Mouse (Mus musculus): ENCODE measurements at regions not wholly inside any gene's neighbourhood (a gene's known extent, or its start where the extent isn't known, plus 50 kb on each side); places are given as distances from the start of the nearest gene placed in this dataset.

DNA sequence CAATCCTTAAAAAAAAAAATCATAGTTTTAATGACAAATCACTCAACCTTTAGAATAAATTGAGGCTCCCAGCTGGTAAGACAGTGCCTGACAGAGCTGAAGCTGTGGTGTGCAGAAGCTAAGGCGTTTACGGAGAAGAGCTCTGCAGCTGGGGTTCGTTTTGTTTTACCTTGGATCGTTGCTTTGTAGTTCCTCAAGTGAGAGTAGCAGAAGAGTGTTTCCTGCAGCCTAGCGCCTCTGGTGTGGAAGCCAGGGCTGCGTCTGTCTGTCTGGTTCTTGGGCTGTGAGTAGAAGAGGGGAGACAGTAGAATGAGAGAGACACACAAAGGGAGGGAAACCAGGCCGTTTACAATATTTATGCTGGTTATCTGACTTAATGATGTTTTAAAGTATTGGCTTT, 296.8 kb downstream of the Irs2 start:
- DNase-seq = no peak

DNA sequence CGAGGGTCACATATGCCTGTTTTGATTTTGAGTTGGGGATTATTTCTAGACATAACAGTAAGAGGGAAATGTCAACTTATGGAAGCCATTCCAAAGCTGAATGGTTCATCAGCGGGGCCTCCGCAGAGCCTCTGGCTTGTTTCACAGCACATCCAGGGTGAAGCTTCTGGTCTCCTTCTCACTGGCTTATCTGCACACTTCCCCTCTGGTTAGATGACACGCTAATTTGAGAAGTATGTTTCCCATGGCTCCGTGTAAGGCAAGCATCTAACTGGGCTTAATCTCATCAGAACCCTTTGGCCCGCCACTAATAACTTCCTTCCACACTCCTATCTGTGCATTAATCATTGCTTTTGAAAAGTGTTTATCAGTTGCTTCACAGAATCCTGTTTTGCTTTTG, 299.7 kb downstream of the Irs2 start:
- no peak for DNase-seq

DNA sequence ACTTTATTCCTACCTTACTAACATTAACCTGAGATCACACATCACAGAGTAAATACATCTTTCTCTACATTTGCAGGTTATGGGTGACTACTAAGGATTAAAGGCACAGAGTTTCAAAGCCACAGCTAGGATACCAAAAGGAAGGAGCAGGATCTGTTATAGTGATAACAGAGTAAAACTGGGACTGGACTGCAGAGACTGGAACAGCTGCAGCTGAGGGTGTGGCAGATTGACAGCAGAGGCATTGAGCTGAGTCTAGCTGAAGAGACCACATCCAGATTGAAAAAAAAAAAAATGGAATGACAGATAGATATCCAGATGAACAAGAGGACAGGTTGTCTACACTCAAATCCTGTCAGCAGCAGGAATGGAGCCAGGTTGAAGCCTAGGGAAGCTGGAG, 301.1 kb downstream of the Irs2 start:
- DNase-seq = no peak

DNA sequence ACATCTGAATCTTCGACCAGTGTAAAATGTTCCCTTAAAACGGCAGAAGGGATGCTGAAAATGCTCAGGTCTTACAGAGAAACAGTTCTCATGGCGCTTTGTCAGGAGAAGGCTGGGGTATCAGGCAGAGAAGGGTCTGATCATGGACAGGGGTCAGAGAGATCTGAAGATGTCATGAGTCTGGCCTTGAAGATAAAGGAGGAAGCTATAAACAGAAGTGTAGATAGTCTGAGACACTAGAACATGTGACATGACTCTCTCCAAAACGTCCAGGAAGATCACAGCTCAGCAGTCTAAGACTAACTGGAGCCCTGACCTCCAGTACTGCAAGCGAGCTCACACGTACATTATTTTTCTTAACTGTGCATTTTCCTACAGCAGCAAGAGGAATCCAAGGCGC, 302.3 kb downstream of the Irs2 start:
- no peak for DNase-seq

DNA sequence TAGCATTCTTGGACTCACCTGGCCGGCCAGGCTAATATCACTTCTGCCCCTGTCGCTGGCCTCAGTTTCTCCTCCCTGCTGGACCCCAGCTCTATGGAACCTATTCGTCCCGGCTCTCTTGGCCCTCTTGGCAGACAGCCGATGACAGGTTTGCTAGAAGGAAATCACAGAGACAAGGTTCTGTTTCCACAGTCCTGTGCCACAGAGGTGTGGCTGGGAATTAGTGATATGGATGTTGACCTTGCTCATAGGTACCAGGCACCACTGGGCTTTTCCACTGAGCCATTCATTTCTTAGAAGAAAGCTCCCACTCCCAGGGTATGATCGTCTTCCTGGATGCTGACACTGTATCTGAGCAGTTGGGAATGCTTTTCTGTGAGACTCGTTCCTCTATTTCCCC, 305.5 kb downstream of the Irs2 start:
- no peak for DNase-seq

DNA sequence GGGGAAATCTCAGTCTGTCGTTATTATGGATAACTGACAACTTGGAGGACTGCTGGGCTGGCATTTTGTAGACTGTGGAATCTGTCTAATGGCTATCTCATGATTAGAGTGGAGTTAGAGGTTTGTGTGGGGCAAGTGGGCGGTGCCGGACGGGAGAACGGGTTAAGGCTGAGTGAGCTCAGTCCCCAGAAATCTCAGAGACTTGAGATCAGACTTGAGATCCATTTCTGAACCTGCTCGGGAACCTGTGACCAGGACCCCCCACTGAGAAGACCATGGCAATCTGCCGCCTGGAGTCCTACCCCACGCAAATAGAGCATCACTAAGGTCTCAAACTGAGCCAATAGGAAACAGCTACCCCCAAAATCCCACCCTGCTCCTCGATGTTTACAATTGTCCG, 306.0 kb downstream of the Irs2 start:
- no peak for DNase-seq

DNA sequence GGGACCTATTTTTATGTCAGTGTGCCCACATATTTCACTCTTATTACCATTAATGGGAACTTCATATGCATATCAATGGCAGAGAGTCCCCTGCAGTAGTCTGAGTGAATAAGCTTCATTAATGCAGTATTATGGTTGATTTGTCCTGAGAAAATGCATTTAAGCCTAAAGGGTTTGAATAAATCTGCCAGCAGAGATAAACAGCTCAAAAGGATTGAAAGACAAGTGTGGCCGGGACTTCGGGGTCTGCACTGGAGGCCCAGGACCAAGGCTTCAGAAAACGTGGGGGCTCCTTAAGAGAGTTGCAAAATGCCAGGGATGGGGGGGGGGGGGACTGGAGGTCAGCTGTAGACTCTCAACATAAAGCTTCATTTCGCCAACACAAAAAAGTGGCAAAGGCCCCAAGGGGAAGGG, 306.6 kb downstream of the Irs2 start:
- DNase-seq = no peak

DNA sequence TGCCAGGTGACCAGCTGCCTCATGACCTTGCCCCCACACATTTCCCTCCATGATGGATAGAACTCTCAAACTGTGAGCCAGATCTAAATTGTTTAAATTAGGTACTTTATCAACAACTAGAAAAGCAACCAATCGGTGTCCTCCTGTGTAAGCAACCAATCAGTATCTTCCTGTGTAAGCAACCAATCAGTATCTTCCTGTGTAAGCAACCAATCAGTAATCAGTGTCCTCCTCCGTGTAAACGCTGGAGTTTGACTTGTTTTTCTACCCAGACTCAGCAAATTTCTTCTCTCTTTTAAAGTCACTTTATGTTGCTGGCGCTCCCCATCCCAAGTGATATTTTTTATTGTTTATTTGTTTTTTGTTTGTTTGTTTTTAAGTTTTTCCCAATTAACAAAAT, 307.0 kb downstream of the Irs2 start:
- DNase-seq = no peak

DNA sequence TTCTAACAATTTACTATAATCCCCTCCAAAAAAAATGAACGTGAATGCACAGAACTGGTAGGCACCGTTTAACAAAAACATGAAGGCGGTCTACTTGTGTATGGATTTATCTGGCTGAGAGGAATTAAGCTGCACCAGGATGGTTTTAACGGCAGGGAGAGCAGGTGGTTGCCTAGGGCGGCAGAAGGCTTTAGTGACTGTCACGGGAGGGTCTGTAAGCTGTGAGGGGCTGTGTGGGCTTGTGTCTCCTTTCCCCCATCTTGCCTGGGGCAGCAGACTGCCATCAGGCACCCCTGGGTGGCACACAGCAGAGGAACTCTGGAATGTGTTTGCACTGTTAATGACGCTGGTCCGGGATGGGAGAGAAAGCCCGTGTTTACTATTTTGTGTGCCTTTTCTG, 308.6 kb downstream of the Irs2 start:
- no peak for DNase-seq

DNA sequence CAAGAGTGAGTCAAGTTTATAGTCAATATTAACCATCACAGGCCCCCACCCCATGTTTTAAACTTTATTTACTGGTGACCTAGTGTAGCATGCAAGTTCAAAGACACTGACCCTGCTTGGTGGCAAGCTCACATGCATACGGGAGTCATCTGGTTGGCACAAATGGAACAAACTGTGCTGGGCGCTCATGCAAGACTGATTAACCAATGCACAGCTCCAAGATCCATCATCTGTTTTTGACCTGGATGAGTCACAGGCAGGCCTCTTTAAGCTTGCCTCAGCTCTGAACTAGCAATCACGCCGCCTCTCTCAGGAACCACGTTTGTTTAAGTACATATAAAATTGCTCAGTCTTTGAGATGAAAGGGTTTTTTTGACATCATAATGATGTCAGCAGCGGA, 313.1 kb downstream of the Irs2 start:
- DNase-seq = no peak

DNA sequence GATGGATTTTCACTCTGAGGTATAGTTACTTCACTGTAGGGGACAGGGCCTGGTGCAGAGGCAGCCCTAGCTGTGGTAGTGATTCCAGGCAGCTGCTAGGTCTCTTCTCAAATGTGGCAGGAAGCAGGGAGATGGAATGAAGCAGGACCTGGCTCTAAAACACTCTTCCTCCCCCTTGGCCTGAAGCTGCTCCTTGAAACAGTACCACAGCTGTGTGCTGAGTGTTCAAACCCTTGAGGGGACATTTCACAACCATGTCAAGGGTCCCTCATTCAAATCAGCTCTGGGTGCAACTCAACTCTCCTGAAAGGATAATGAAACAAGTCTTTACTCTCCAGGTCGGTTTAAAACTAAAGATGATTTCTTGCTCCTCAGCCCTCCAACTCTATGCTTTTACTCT, 317.6 kb downstream of the Irs2 start:
- DNase-seq = no peak

DNA sequence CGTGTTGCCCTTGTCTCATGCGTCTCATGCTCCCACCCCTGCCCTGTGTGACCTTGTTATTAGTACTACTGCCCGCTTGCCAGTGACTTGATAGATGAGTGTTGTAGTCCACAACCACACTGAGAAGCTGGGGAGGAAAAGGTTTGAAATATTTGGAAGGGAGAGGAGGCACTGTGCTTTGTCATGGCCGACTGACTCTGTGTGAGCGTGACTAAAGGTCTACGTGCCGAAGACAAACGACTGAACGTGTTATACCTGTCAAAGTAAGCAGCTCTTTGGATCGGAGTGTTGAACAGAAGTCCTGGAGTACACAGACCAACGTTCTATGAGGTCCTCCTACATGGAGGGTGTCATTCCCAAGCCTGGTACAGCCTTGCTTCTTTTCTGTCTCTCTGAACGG, 318.4 kb downstream of the Irs2 start:
- DNase-seq = no peak

DNA sequence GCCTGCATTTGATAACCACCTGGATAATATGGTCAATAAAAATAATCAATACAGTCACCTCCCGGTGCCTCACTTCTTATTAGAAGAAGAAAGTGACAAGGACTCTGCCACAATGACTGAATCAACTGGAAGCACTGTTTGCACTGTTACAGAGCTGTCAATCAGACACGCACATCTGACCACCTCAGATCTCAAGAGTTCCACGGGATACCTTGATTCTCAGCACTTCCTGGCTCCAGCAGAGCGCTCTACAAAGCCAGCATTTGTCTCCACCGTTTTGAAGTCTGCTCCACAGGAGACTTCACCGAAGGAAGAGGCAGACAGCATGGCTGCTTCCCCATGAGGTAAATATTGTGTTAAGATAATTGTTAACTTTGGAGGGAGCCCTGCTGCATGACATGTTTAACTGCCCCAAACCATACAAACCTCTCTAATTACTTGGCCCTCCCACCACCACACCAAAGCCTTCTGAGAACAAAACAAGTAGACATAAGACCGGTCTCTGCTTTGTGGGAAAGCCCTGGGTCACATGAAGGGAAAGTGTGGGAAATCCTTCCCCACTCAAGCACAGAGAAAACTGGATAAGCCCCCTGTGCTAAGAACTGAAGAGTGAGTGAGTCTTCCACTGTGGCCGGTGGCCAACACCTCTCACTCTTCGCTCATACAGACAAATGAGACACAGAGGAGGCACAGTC, 320.2 kb downstream of the Irs2 start:
- DNase-seq = no peak
